Mouse (Mus musculus) hematopoietic stem cell, adult 5-6 weeks (primary cell): ENCODE data around the gene Mylk. TPM values are rescaled to one million over a fixed set of nuclear protein-coding genes. Genes with fewer than 3 reads are reported as not detected.

Experiments
- ATAC-seq, 2 experiments: fragments of 125-278 bp in 1 of 2; replicated peaks in 1 of 2; 2 replicates each; pipeline ENCODE4 v1.8.0; 2016 to 2017; ENCODE audit warnings: inconsistent platforms in 2 of 2, mild to moderate bottlenecking in 2 of 2, moderate number of reproducible peaks in 2 of 2, low read depth in 1 of 2, moderate TSS enrichment in 1 of 2; ENCODE audit not compliant: low FRiP score in 2 of 2, poor library complexity in 2 of 2, severe bottlenecking in 2 of 2, insufficient read depth in 1 of 2, low TSS enrichment in 1 of 2
- total RNA-seq: library from RNA; stranded (forward); fragments of 172-1452, 232-1000 nt; gene quantifications from 2 replicates; pipeline ENCODE4 v1.2.3, GENCODE M21; 2017

The Mylk gene
- total RNA-seq, 1 experiment from 2014 or later, result 22.6 TPM

GRCm38 (mm10) chr16:34920868-34921267 lies 175.9 kb downstream of the Mylk start:
- ATAC-seq, result no peak

DNA sequence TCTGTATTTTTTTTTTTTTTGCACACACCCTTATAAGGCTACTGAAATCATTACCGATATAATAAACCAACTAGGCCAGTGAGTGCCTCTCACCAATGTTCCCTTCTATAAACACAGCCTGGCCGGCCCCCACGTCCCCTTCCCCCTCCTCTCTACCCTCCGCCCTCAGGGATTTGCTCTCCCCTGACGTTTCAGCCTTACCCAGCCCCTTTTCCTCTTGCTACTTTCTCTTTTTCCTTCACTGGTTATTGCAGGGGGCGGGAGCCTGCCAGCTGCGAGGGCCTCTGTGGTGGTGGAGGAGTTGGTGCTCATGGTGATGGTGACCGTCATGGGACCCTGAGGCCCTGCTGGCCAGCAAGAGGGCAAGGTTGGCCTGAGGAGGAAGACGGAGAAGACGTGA lies 176.3 kb downstream of the Mylk start:
- ATAC-seq, result no peak

- ATAC-seq, result no peak
Observed at GRCm38 (mm10) chr16:34923630-34924029, 178.6 kb downstream of the Mylk start.

DNA sequence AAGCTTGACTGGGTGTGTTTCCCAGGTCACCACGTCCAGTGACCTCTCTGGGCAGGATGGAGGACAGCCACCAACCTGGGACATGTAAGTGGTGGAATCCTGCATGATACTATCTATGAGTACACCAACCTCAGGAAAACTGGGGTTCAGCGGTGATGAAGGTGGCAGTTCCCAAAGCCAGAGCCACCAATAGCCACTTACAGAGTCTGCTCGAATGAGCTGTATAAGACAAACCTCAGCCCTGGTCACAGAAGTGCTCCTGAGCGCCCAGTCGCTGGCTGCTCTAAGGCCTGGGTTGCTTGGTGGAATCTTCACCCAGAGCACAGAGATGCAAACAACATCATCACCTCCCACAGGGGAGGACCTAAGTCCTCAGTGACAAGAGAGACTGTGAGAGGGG lies 179.3 kb downstream of the Mylk start:
- ATAC-seq, result no peak

- ATAC-seq, result peak; percentile 52 to 57
Observed at GRCm38 (mm10) chr16:34924937-34925618, 180.1 kb downstream of the Mylk start.

DNA sequence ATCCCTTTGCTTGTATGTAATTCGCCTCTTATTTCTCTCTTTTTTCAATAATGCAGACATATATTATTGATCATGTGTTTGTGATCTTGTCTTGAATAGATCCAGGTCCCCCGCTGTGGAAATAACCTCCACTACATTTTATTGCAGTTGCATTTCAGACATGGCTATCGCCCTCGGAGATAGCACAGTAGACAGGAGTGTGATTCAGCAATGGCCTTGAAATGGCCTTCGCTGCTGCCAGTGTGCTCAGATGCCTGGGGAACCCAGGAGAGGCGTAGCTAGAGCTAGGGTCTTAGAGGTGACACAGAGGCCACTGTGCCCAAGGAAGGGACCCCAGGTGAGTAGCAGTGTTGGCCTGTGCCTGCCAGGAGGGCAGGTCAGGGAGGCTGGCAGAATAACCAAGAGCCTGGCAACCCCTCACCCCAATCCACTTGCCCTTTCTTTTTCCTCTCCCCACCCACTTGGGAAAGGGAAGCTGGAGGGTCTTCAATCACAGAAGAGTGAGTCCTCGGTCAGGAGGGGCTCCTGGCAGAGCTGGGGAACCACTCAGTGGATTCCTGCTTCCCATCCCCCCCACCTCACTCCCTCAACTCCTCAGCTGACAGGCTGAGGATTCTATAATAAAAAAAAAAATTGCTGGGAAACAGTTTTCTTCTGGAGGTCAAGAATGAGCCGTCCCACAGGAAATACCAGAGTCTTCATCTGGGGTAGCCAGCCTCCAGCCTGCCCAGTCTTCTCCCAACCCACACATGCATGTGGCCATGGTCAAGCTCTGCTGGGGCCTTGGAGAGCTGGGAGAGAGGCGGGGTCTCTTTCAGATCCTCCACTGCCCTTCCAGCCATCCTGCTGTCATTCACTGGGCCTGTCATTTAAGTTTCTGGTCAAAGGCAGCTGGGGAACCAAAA lies 181.8 kb downstream of the Mylk start:
- ATAC-seq, result no peak

DNA sequence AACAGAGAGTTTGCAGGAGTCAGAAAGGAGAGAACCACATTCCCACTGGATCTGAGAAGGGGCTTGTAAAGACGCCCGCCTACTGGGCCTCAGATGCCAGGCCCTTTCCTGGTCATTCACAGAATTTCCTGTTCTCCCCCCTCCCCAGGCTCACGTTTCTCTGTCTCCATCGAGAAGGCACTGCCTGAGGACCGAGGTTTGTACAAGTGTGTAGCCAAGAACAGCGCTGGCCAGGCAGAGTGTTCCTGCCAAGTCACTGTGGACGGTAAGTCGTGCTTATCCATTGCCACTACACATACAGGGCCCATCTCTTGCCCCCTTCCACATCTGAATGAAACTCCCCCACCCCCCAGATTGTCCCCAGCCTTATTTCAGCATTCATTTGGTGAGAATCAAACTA lies 184.7 kb downstream of the Mylk start:
- no peak for ATAC-seq

DNA sequence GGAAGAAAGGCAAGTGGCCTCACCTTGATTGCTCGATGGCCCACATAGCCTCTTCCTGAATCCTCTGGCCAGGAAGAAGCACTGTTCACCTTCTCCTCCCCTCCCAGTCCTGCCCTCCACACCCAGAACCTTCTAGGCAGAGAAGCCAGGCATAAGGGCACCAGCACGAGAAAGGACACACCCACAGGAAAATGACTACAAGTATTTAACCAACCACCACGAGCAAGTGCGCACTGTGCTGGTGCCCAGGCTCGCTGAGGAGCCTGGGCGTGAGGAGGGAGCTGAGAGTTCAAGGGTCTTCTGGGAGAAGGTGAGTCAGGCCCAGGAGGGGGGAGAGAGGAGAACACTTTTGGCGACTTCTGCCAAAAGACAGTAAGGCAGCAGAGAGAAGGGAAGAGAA lies 185.1 kb downstream of the Mylk start:
- ATAC-seq, result peak; percentile 63 to 76

DNA sequence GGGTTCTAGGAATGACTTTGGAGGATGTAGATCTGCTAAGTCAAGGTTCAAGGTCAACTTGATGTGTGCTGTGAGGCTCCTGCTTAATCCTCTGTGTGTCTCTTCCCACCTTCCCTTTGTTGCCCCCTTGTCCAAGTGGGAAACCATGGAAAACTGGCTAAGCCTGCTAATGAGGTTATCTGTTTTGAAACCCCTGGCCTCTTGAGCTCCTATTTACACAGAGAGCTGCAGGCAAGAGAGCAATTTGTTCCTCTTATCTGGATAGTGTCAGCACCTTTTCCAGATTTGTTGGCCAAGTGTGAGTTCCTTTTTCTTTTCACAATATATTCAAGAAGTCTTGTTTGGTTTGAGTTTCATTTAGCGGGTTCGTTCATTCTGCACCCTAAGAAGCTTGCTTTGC lies 186.3 kb downstream of the Mylk start:
- ATAC-seq, result no peak

DNA sequence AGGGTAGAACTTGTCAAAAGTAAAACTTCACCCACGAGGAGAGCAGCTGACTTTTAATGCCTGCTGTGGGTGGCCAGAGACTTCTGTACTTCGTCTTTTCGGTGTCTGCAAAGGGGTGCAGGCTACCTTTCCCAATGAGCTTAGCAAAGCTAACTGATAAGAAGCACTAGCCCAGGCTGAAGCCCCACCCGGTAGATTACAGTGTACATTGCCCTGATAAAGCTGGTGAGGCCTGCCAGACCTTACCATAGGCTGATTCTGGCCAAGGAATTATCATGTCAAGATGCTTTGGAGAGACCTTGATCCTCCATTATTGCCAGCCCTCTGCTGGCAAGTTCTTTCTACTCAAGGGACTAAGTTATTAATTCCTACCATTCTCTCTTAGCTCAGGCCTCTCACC lies 188.2 kb downstream of the Mylk start:
- no peak for ATAC-seq

GRCm38 (mm10) chr16:34934486-34934885 lies 189.5 kb downstream of the Mylk start:
- ATAC-seq, result no peak

GRCm38 (mm10) chr16:34935514-34936338 lies 190.7 kb downstream of the Mylk start:
- ATAC-seq, result no peak

GRCm38 (mm10) chr16:34936339-34936810 lies 191.4 kb downstream of the Mylk start:
- ATAC-seq, result no peak

- ATAC-seq, result peak in 1 of 2 experiments; percentile 19; a peak in 1 of 4 replicates
Observed at GRCm38 (mm10) chr16:34937611-34938010, 192.6 kb downstream of the Mylk start.

DNA sequence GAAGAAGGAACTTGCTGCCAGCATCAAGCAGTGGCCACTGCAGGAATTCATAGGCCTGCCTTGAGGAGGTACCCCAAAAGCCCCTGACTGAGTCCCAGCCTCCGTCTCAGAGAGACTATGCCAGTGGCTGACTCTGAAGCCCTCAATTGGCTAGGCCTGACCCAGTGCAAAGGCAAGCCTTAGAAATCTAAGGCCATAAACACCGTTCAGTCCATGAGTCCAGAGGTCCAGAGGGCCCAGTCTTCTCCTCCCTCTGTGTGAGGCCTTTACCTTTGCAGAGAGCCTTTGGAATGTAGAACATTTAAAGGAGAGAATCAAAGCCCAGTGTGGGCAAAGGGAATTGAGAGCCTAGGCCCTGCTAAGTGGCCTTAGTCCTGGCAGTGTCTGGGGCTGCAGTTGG lies 193.2 kb downstream of the Mylk start:
- ATAC-seq, result no peak

DNA sequence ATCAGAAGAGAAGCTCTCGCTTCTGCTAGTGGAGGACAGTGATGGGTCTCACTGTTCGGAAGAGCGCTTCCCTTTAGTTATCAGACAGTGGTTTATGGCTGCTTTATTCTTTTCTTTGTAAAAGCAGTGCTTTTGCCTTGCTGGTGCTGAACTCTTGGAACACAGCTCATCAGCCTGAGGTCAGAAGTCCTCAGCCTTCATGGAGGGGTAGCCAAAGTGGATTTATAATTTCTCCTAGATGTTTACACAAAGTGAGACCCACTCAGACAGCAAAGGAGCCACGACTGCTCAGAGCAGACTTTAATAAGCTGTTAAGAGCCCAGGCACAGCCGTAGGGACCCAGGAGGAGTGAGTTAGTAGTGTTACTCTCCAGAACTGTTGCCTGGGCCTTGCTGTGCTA lies 194.9 kb downstream of the Mylk start:
- no peak for ATAC-seq

DNA sequence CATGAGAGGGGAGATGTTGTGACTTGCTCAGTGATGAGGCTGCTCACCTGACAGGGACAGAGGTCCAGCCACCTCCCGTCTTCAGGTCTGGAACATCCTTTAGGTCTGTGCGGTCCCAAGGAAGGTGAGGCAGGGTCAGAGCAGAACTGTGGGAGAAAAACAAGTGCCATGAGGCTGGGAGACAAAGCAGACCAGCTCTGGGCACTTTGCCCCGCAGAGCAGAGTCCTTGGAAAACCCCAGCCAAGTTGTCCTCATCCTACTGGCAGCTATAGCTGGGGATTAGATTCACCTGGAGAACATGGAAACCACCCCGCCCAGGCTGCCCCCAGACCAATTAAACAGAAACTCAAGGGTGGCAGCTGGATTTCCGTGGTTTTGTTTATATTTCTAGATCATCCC lies 195.4 kb downstream of the Mylk start:
- no peak for ATAC-seq

GRCm38 (mm10) chr16:34941915-34942314 lies 196.9 kb downstream of the Mylk start:
- ATAC-seq, result peak; percentile 24 to 57
